Mouse (Mus musculus): ENCODE results near the gene Ttc27.

GRCm38 (mm10) chr17:74752906-74753627 lies 35.5 kb downstream of the Ttc27 start:
- TF ChIP-seq CTCF (IDR thresholded peaks at IDR 0.05; ENCODE audit: low read depth, low read length) (no peak), POLR2A (IDR thresholded peaks at IDR 0.05; ENCODE audit: insufficient read depth, low read length) (no peak)
